Mouse (Mus musculus): ENCODE measurements at regions not wholly inside any gene's neighbourhood (a gene's known extent, or its start where the extent isn't known, plus 50 kb on each side); places are given as distances from the start of the nearest gene placed in this dataset.

- no peak for ATAC-seq
- in situ Hi-C loops (cut with MboI; ENCODE audit: low pct_unique_long_range_greater_than_20kb), result no loop called here
- ChIA-PET CTCF (no interaction called here), POLR2A (no interaction called here)
- TF ChIP-seq CTCF (IDR thresholded peaks at IDR 0.05), result peak; percentile 41
- H3K27me3 ChIP-seq, result no peaks in the 10 kb centered on the region
- no peak for DNase-seq (ENCODE audit: low read depth, low spot score)
Measured at GRCm38 (mm10) chr11:92405818-92406217, 692.0 kb upstream of the Car10 start.

GRCm38 (mm10) chr11:92451372-92451771, 646.5 kb upstream of the Car10 start:
- no peak for ATAC-seq
- TF ChIP-seq CTCF (IDR thresholded peaks at IDR 0.05), result no peak
- DNase-seq (ENCODE audit: low read depth, low spot score), result no peak
- H3K27me3 ChIP-seq, result no peaks in the 10 kb centered on the region
- in situ Hi-C loops (cut with MboI; ENCODE audit: low pct_unique_long_range_greater_than_20kb), result no loop called here
- CTCF ChIA-PET, result interaction anchor here (1.9 kb wide), 1 partner anchor 10 kb away, joined by 8 read pairs; no protein-coding TSS in a partner anchor
- POLR2A ChIA-PET, result no interaction called here

GRCm38 (mm10) chr11:92495291-92495690, 602.5 kb upstream of the Car10 start:
- ChIA-PET POLR2A (no interaction called here), CTCF (no interaction called here)
- no peak for TF ChIP-seq CTCF (IDR thresholded peaks at IDR 0.05)
- in situ Hi-C loops (cut with MboI; ENCODE audit: low pct_unique_long_range_greater_than_20kb), result no loop called here
- ATAC-seq (no peak), DNase-seq (ENCODE audit: low read depth, low spot score) (no peak)
- H3K27me3 ChIP-seq, result no peaks in the 10 kb centered on the region

All from Patski (cell line).